Mouse (Mus musculus) adrenal gland, postnatal 4 days (tissue): ENCODE results near the gene Enox2. TPM values are rescaled to one million over a fixed set of nuclear protein-coding genes. Genes with fewer than 3 reads are reported as not detected.
"Not testable (repeated sequence)": the region's sequence is repeated elsewhere in the genome, so short reads cannot be mapped to it uniquely, and the experiment has no call there.

Experiments used
- DNase-seq, 2 experiments: peaks; one replicate each; pipeline ENCODE4 v3.0.0; 2021 to 2022; ENCODE audit warnings: low spot score in 2 of 2, mixed read lengths in 2 of 2
- long read RNA-seq, 2 experiments: library from polyadenylated mRNA; stranded (forward); transcript quantifications; one replicate each; pipeline ENCODE4 v2.0.0; 2021
- total RNA-seq, 2 experiments: library from RNA; stranded (reverse); gene quantifications; 2 replicates each; pipeline ENCODE4 v1.2.3; 2021

Gene Enox2
- 10 to 100 TPM; 20.2 to 21.5 TPM for total RNA-seq
- long read RNA-seq, experiment 1, partial matches to known transcripts: 3 of 8 reads
- long read RNA-seq, experiment 1, other reads (novel, unspliced or antisense): 3 of 8 reads
- long read RNA-seq, experiment 2, partial matches to known transcripts: 4 of 22 reads
- long read RNA-seq, experiment 2, other reads (novel, unspliced or antisense): 8 of 22 reads

DNA sequence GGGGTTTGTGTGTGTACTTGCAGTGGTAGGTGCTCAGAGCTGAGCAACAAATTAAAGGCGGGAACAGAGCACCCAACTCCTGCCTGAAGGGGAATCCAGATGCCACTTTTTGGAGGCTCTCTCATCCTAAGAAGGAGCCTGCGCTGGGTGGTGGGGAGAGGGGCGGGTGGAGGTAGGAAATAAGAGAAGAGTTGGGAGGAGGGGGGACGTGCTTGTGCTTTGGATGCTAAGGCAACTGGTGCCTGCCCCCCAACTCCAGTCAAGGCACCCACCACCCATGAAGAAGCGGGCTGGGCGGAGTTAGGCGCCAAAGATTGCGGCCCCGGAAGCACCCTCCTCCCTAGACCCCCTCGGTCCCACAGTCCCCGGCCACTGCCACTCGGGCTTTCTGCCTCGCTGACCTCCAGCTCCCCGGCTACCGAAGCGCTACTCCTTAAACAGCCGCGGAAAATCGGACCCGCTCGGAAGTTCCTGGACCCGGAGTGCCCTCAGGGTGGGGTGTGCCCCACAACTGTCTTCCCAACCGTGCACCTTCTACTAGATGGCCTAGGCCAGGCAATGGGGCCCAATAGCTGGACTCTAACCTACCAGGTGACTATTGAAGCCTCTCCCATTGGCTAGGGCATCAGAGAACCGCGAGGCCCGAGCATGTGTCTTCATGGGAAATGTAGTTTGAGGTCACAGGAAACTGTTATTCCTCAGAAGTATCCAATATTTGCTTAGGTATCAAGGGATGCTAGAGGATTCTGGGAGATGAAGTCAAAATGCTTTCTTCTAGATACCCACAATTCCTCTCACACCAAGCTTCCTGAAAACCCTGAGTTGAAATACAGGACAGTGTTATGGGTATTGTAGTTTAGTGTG, at the start of gene Enox2:
Enox2 (minus strand) TSS at position 560 of the 864 bp plus-strand sequence.
- DNase-seq: peak; percentile 19 to 59

DNA sequence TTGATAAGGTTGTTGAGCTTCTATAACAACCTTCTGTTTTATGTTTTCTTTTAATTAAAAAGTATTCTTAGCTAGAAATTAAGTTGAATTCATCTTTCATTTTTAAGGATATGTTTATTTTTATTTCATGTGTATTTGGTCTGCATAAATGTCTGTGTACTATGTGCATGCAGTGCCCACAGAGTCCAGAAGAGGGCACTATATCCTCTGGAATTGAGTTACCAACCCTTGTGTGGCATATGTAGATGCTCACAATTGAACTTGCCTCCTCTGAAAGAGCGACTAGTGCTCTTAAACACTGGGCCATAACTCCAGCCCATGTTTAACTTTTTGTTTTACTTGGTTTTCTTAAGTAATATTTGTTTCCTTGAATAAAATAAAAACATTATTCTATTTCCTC, 21.4 kb upstream of the Enox2 start:
- no peak for DNase-seq

DNA sequence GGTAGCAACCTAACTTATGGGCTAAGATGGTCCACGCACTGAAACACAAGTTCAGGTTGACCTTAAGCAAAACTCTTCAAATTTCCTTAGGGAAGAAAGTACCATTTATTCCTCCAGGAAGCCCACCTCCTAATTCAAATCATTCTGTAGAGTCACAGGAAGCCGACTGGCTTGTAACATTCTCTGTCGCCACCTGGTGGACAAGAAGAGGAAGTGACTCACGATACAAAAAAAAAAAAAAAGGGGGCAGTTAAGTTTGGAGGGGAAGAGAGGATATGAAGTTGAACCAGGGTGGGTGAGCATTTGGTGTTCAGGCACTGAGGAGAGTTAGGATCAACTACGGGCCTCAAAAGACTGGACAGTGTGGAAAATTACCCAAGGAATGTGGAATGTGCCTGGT, 18.6 kb upstream of the Enox2 start:
- no peak for DNase-seq

DNA sequence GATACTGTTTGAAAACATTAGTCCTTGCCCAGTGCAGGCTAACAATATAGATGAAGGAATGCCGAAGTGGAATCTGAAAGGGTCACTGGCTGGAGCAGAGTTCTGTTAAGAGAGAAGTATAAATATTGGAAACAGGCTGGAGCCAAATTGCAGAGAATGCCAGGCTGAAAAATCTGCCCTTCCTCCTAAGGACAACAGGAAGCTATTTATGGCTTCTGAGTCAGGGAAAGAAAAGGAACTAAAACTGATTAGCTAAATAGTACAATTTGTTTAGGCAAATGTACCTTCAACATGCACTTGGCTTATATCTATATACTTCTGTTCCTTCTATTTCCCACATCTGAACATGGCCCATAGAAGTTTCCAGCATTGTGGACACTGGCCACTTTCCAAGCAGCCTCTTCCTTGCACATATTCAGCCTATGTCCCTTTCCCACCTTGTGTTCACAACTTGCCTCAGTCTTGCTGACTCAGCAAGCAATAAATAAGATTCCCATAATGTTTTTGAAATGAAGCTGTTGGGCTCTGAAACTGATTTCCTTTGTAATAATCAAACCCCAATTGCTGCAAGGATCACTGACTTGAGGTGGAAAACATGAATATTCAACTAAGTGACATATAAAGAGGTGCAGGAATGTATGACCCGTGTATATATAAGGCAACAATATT, 8.0 kb downstream of the Enox2 start:
- no peak for DNase-seq

DNA sequence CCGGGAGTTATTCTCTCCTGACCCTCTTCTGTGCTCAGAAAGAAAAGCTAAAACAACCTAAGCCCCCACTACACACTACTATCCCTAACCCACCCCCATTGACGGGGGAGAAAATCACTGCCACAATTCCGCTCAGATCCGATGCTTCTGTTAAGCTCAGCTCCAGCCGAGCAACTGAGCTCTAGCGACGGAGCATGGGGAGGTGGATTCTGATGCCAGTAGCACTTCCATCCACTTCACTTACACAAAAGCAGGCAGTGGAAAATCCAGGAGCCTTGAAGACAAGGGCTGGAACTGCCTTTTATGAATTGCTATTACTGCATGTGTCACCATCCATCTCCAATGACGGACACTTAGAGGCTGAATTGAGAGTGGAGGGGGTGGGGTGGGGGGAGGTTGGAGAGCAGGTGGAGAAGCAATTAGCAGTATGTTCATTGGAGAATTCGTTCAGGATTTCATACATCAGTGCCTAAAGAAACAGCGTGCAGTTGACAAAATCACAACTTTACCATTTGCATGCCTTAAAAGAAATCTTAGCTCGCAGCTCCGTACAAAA, 14.5 kb downstream of the Enox2 start:
- no peak for DNase-seq

DNA sequence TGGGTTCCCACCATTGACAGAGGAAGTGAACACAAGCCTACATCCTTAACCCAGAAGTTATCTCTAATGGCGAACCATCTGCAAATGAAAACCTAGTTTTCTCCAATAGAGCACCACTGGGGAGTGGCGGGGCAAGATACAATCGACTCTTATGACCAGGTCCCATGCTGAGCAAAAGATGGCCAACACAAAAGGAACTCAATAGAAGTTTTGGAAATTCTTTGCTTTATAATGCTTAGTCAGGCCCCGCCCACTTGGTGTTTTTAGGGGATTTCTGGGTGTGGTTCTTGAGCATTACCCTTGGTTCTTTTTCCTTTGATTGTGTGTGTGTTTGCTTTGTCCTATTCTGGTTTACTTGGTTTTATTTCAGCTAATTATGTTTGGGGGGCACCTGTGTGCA, 37.2 kb downstream of the Enox2 start:
- DNase-seq: no peak

DNA sequence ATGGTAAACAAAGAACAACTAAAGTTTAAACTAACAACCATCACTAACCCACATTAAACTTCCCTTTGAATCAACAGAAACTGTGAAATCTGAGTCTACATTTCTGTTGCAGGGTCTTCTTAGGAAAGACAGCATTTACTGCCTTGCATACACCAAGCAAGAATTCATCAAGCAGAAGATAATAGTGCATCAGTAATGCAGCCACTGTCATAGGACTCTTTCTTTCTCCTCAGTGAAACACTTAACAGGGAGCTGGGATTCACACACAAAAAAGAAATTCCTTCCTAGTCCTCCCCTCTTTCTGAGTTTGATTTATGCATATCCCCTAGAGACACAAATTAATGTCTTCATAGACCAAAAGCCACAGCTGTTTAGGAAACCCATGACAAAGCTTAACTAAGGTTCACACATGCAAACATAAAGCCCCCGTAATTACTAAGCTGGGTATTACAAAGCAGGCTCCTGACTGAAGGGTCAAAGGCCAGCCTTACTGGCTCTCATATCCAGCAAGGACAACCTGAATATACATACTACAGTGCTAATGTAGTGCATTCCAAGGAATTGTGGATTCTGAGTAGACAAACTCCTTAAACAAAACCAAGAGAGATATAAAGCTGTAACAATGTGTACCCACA, 62.1 kb downstream of the Enox2 start:
- no peak for DNase-seq

DNA sequence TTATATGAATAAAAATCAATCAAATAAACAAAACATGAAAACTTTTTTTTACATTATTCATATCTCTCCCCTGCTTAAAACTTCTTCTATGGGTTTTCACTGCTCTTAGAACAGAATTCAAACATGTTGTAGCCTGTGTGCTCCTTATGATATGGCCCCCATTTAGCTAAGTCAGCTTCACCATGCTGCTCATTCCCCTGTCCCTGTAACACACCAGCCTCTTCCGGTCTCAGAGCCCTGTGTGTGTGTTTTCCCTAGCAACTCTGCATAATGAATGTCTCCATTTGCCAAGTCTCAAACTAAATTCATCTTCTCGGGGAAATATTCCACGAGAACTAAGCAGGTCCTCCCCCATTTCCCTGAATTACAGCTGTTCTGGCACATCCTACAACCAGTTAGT, 71.6 kb downstream of the Enox2 start:
- DNase-seq: no peak

DNA sequence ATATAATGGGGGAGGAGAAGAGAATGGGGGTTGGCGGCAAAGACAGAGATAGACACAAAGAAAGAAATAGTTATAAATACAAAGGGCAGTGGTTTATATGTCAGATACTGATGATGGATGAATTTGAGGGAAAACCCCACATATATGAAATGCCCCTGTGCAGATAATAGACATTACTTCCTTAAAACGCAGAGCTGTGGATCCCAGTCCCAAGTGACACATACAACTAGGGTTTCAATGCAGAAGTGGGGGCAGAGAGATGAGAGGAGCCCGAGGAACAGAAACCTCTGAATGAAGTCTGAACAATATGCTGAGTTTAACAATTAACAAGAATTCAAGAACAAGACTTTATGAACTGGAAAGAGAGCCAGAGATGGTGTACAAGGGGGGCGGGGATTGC, 91.7 kb downstream of the Enox2 start:
- DNase-seq: no peak

DNA sequence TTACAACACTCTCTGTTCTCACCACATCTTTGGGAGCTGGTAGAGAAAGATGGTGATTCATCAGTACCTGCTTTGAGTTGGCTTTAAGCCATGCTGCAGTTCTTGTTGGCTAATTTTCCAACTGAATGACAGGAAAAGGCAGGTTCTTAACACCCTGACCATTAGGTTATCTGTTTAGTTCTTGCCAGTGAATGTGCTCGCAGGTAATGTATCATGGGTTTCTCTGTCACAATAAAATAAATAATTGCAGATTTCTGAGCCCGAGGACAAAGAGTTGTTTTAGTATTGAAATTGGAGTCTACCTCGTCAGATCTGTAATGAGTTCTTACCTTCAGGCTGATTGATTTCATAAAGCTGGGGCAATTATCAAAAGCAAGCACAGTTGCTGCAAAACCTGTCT, 106.9 kb downstream of the Enox2 start:
- DNase-seq: no peak

DNA sequence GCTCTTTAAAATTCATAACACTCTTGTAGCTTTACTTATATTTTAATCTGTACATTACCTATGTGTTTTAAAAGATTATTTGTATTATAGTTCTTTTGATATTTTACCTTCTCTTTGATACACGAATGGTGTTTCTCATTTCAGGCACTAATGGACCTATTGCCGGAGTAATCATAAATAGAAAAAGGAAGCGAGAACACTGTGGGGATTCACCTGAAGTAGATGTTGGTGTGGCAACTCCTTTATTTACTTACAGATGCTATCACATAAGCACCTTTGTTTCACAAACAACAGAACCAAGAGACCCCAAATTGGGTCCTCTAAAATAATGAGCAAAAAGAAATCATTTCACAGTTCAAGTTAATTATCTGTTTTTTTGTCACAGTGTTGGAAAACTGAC, 109.4 kb downstream of the Enox2 start:
- DNase-seq: no peak

DNA sequence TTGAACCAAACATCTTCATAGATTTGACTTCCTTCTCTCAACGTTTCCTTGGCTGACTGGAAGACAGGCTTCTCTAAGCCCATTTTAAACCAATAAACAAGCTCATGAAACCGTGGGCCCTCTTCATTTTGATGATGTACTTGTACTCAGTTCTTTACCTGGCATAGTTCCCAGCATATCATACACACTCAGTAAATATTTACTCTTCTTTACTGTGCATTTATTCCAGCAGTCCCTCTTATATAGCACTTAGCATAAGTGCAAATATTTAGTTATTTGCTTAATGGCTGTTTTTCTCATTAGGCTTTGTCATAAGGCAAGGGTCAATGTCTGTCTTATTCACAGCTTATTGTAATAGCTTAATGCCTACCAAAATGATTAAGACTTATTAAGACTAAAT, 133.8 kb downstream of the Enox2 start:
- no peak for DNase-seq

DNA sequence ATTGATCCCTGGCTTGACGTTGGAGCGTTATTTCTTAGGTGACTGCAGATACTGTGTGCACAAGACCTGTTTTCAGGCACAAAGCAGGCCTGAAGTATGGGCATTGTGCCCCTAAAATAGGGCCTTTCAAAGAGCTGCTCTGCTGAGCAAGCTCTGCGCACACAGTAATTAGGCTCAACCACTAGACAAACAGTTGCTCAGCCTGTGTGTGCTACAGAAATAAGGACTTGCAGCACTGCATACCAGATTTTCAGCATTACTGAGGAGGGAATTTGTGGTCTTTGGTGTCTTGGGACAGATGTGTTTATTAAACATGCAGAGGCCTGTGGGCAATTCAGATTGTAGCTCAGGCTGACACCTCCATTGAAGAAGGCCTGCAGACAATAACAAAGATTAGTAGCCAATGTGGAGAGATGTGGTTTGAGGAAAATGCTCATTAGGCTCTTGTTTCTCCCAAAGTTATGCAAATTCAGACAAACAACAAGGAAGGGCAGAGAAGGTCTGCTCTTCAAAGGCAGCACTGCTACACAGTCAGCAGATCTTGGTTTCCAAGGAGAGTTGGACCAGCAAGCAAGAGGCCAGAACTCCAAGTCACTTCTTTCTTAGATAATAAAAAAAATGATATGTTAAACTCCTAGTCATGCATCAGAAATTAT, 163.2 kb downstream of the Enox2 start:
- DNase-seq: no peak

DNA sequence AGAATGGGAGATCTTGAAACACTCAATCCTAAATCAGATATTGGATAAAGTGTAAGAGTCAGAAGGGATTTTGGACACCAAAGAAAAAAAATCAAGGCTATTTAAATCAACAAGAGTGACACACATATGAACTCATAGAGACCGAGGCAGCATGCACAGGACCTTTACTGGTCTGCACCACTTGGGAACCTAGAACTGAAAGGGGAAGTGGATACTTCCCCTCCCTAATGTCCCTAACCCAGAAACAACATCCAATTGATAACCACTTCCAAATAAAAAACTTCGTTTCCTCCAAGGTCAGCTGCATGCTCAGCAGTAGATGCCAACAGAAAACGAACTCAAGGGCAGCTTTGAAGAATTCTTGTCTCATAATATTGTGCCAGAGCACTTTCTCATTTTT, 171.6 kb downstream of the Enox2 start:
- DNase-seq: no peak

DNA sequence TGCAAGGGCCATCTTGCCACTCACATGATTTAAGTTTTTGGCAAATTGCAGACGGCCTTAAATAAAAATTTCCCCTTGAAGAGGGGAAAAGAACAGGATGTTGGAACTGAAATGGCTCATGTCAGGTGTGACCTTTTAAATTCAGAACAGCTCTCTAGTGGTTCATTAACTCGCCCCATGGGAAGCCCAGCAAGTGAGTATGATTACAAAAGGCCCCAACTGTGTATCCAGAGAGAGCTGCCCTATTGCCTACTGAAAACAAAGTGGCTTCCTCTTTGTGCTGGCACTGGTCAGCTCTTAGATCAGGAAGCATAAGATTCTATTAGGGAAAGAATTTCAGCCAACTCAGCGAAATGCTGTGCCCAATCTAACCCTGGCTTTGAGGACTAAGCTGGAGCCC, 175.6 kb downstream of the Enox2 start:
- DNase-seq: no peak

DNA sequence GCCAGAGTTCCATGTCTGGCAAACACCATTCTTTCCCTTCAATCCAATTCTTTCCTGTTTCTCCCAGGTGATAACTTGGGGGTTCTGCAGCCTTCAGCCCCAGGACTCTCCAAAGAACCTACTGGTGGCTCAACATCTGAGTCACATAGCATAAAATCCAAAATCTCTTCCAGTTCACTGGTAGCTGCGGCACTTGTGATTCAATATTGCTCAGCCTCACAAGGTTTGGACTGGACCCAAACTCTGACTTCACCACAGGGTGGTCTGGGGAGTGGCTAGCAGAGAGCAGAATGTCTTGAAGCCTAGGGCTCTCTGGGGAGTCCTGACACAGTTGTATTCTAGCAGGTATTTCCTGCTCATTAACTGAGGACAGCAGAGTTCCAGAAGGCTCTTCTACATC, 187.5 kb downstream of the Enox2 start:
- DNase-seq: not testable (repeated sequence)

DNA sequence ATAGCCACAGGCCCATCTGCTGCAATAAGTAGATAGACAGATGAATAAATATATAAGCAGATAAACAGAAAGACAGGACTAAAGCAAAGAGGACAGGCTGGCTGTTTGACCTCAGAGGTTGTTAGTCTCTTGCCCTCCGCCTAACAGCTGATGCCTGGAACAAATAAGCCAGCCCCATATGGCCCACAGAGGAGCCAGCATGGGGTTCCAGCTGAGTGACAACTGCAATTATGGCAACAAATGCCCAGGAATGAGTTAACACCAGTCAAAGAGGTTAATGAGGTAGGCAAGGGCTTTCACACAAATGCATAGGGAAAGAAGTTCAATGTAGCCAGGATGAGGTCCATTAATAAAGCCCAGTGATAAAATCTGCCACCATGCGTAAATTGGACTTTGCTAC, 191.8 kb downstream of the Enox2 start:
- DNase-seq: no peak

DNA sequence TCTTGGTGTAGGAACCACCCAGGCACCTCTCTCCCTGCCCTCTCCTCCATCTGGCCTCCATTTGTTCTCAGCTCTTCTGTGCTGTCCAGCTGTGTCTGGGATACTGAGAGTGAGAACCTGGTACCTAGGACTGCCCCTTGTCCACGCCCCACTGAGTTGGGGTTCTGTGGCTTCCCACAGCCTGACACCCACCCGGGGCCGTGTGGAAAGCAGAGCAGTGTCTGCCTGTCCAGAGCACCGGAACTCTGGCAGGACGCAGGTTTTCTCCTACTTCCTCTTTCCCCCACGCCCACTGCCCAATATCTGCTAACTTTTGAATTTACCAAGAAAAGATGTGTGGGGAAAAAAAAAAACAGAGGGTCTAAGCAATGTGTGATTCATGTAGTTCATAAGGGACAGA, 213.0 kb downstream of the Enox2 start:
- DNase-seq: no peak

DNA sequence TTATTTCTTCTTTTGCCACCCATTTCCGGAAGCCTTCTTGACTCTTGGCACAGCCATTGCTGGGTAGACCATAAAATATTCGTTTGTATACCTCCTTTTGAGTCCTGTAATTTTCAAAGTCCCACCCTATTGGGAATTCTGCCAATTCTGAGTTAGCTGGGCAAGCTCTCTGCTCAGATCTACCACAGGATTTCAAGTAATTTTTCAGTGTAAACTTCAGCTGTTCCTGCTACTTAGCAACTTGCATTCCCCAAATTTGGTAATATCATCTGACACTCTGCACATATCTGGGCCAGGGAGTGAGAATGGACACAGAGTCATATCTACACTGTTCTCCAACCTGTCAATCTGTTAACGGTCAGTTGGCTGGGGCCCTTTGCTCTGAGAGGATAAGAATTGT, 214.5 kb downstream of the Enox2 start:
- DNase-seq: no peak

DNA sequence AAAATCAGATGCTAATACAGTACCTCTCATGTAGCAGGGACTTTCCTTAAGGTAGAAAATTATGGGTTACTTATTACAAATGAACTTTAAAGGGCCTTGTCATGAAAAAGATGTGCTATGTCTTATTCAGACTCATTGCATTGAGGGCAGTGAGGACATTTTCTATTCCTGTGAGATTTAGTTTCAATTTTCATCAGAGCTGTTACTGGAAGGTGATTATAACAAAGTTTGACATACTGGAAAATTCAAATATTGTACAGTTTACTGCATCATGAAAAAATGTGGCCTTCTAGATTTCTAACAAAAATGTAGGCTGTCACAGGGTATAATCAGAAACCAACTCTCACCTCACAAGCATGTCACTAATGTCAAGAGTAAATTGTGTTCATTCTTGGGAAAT, 242.9 kb downstream of the Enox2 start:
- no peak for DNase-seq

DNA sequence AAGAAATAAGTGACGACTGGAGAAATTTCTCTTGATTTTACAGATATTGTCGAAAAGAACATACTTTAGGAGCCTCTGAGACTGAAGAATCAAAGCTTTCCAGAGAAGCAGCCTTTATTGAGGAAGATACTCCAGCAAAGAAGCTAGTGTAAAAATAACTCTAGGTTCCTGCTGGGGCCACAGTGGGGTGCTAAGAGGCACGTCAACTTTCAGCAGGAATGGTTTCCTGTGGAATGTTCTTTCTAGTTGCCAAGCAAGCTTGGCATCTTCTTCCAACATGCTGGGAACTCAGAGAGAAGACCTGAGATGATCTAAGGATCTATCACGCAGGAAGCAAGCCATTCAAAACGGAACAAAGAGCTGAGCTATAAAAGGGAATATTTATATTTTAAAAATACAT, 278.3 kb downstream of the Enox2 start:
- no peak for DNase-seq
